Comparison of ENCODE assay signal across 8 mouse cellular contexts in the genomic region with DNA sequence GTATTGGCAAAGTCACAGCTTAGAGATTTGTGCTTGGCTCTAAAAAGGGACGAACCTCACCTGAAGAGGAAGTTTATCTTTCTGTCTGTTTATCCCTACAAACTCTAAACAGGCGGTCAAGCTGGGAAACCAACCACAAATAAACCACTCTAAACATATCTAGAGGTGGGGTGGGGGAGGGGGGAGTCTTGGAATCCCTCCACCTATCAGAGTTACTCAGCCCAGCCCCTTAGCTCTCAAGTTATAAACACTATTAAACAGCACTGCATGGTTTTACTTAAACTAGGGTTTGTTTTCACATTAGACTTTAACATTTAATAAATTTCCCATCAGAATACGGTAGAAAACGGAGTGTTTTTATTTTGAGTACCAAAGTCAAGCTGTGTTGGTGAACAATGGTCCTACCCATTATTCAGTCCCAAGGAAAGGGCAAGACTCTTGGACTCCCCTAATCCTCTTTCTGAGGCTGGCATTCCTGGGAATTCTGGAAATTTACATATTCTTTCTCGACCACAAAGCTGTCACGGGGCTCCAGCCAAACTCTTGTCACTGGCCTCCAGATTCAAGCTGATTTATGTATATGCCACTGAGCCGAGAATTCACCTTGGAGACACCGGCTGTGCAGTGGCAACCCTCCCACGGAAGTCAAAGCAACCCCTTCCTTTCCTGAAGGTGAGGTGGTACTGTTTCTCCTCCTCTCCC.
A peak's percentile ranks its signal among the peaks of the same experiment; 100 is the strongest.
DNase-seq lines count a peak whose midpoint lies in the region; ATAC-seq lines count a peak whose summit lies in the region.
"Had no signal": no experiment of that assay in that cellular context is flagged by ENCODE, and none has a peak within 500 bp of the region (broad histone marks: within the 10 kb centered on the region; RNA-seq: fewer than 3 reads in every experiment).

No protein-coding gene starts in this region.

- no peak overlapping the region for H3K4me3 ChIP-seq in hindbrain, embryonic 14.5 days (replicated peaks; ENCODE audit: low read length)
- H3K4me3 ChIP-seq in heart, embryonic 10.5 days: no peak overlapping the region

- peak; percentile 35 for ATAC-seq in hindbrain, embryonic 14.5 days (ENCODE audit: low FRiP score)
- ATAC-seq: Patski had no signal

- H3K9me3 ChIP-seq in hindbrain, embryonic 14.5 days (ENCODE audit: control insufficient read depth, low read length): no peaks in the 10 kb centered on the region
- H3K9me3 ChIP-seq in heart, embryonic 10.5 days: no peaks in the 10 kb centered on the region

- DNase-seq in ZHBTc4 (ENCODE audit: low read depth, low spot score): peak; percentile 14
- DNase-seq in embryo, embryonic 10 days (ENCODE audit: low spot score): peak; percentile 43
- DNase-seq in hindbrain, embryonic 14.5 days (ENCODE audit: low spot score): no peak
- peak; percentile 66 for DNase-seq in mesoderm, embryonic 11.5 days (ENCODE audit: low read depth, low spot score)
- no peak for DNase-seq in heart, embryonic 10.5 days (ENCODE audit: low spot score)
- no peak for DNase-seq in cerebellum, adult 9-11 months
- no peak for DNase-seq in layer of hippocampus, adult 9-11 months

- no peak overlapping the region for H3K4me2 ChIP-seq in hindbrain, embryonic 14.5 days (replicated peaks)

- H3K27me3 ChIP-seq in hindbrain, embryonic 14.5 days (ENCODE audit: control insufficient read depth, insufficient read depth, low read length): no peaks in the 10 kb centered on the region
- H3K27me3 ChIP-seq in heart, embryonic 10.5 days (ENCODE audit: insufficient read depth, poor library complexity, severe bottlenecking): no peaks in the 10 kb centered on the region
- H3K27me3 ChIP-seq: Patski had no signal

- no peak overlapping the region for H3K9ac ChIP-seq in hindbrain, embryonic 14.5 days

- peak overlapping the region; percentile 64 for H3K27ac ChIP-seq in hindbrain, embryonic 14.5 days
- H3K27ac ChIP-seq in heart, embryonic 10.5 days: no peak overlapping the region

- no peaks in the 10 kb centered on the region for H3K36me3 ChIP-seq in hindbrain, embryonic 14.5 days (replicated peaks; ENCODE audit: control insufficient read depth, insufficient read depth)
- no peaks in the 10 kb centered on the region for H3K36me3 ChIP-seq in heart, embryonic 10.5 days

- H3K4me1 ChIP-seq in hindbrain, embryonic 14.5 days (replicated peaks; ENCODE audit: control insufficient read depth, insufficient read depth, low read length): peaks cover 41% of the 10 kb centered on the region
- peaks cover 9% of the 10 kb centered on the region for H3K4me1 ChIP-seq in heart, embryonic 10.5 days

- WGBS in hindbrain, embryonic 14.5 days: 19% methylated on average over 9 of the region's 9 CpGs
- WGBS in heart, embryonic 10.5 days: 52% methylated on average over 9 of the region's 9 CpGs

Comparison
In these comparisons a context has a peak if more than half of its experiments do, and no peak if none do; other contexts are left out.
1. DNase-seq: peak in ZHBTc4 (single experiment), embryo, embryonic 10 days (single experiment) and mesoderm, embryonic 11.5 days (single experiment); none in hindbrain, embryonic 14.5 days (single experiment), heart, embryonic 10.5 days (single experiment), cerebellum, adult 9-11 months (single experiment) and layer of hippocampus, adult 9-11 months (single experiment).